Mouse (Mus musculus): ENCODE measurements around the gene Cox8b. TPM values are rescaled to one million over a fixed set of nuclear protein-coding genes. Genes with fewer than 3 reads are reported as not detected.
A peak's percentile ranks its signal among the peaks of the same experiment; 100 is the strongest.

Gene Cox8b
- polyA plus RNA-seq, 1 experiment = not detected

DNA sequence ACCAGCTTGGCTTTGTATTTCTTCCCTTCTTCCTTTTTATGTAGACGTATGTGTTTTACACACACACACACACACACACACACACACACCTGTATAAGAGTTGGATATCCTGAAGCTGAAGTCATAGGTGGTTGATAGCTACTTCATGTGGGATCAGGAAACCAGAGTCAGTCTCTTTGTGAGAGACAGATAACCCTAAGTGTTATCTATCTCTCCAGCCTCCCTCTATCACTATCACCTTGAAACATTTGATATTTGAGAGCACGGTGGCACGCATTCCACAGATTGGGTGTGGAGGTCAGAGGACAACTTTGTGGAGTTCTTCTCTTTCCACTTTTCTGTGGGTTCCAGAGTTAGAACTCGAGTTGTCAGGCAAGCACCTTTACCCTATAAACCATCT is 19.7 kb upstream of the Cox8b start:
- Histone ChIP-seq H3K27me3 (ENCODE audit: control insufficient read depth, insufficient read depth, low read length) (peaks cover 13% of the 10 kb centered on the region), H3K27ac (ENCODE audit: insufficient read depth, low read length) (no peak overlapping the region), H3K36me3 (ENCODE audit: control insufficient read depth, insufficient read depth, low read length) (no peaks in the 10 kb centered on the region), H3K4me3 (ENCODE audit: extremely low read depth, insufficient read depth, insufficient read length) (no peak overlapping the region), H3K4me1 (ENCODE audit: control insufficient read depth, insufficient read depth, insufficient read length) (peaks cover 4% of the 10 kb centered on the region; the same call in 1 of the 2 replicates)
- DNase-seq (ENCODE audit: low read depth in 1 of 2, low spot score in 2 of 2) = no peak
- TF ChIP-seq CTCF (IDR thresholded peaks at IDR 0.05; ENCODE audit: extremely low read depth, insufficient read depth, insufficient read length, insufficient replicate concordance) (no peak), POLR2A (IDR thresholded peaks at IDR 0.05; ENCODE audit: low read depth, low read length) (no peak)
- WGBS = 77% methylated on average over 4 of the region's 4 CpGs

DNA sequence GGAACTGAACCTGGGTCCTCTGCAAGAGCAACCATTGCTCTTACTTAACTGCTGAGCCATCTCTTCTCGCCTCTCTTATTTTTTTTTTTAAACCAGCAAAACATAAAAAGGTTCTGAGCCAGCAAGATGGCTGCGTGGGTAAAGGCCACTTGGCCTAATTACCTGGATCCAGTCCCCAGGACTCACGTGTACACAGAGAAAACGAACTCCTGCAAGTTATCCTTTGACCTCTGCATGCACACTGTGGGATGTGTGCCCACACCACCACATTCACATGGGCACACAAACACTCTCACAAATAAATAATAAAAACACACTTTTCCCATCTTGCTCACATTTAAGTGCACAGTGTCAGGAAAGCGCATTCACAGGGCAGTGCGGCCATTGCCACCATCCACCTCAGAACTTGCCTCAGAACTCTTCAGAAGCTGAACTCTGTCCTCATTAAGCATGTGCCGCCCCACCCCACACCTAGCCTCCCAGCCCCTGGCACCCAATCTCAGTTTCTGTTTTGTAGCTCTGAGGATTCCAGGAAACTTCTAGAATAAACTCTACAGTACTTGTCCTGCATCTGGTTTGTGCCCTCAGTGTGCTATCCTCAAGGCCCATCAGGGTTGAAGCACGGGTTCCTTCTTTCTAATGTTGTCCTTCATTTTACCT is 13.9 kb upstream of the Cox8b start:
- TF ChIP-seq CTCF (IDR thresholded peaks at IDR 0.05; ENCODE audit: extremely low read depth, insufficient read depth, insufficient read length, insufficient replicate concordance) = no peak
- TF ChIP-seq POLR2A (IDR thresholded peaks at IDR 0.05; ENCODE audit: low read depth, low read length) = no peak
- Histone ChIP-seq H3K27ac (ENCODE audit: insufficient read depth, low read length) (no peak overlapping the region), H3K4me1 (ENCODE audit: control insufficient read depth, insufficient read depth, insufficient read length) (no peaks in the 10 kb centered on the region), H3K27me3 (ENCODE audit: control insufficient read depth, insufficient read depth, low read length) (no peaks in the 10 kb centered on the region), H3K4me3 (ENCODE audit: extremely low read depth, insufficient read depth, insufficient read length) (no peak overlapping the region), H3K36me3 (ENCODE audit: control insufficient read depth, insufficient read depth, low read length) (no peaks in the 10 kb centered on the region)
- 90% methylated on average over 8 of the region's 8 CpGs for WGBS
- no peak for DNase-seq (ENCODE audit: low read depth in 1 of 2, low spot score in 2 of 2)

DNA sequence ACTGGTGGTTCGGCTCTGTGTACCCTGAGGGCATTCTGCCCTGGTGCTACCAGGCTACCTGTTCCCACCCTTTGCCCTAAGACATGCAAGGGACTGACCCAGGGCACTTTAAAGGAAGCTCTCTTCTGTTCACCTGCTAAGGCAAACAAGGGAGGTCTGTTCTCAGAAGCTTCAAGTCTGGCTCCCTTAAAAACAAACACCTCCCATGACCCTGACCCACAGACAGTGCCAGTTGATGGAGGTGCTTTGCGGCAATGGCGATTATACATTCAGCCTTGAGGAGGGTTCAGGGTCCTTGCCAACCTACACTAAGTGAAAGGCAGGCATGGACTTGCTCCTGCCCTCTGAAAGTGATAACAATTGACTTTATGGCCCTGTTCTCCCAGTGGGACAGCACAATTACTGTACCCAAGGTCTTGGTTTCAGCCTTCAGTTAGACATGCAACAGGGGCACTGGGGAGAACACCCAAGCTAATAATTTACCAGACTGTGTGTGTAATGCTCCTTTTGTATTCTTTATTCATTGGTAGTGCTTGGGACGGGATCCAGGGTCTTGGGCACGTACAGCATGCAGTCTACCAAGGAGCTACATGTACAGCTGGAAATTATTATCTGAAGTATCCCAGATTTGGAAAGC is 12.7 kb upstream of the Cox8b start:
- Histone ChIP-seq H3K4me3 (ENCODE audit: extremely low read depth, insufficient read depth, insufficient read length) (no peak overlapping the region), H3K27ac (ENCODE audit: insufficient read depth, low read length) (no peak overlapping the region), H3K27me3 (ENCODE audit: control insufficient read depth, insufficient read depth, low read length) (no peaks in the 10 kb centered on the region), H3K36me3 (ENCODE audit: control insufficient read depth, insufficient read depth, low read length) (no peaks in the 10 kb centered on the region), H3K4me1 (ENCODE audit: control insufficient read depth, insufficient read depth, insufficient read length) (no peaks in the 10 kb centered on the region)
- no peak for DNase-seq (ENCODE audit: low read depth in 1 of 2, low spot score in 2 of 2)
- WGBS = 89% methylated on average over 5 of the region's 5 CpGs
- no peak for TF ChIP-seq CTCF (IDR thresholded peaks at IDR 0.05; ENCODE audit: extremely low read depth, insufficient read depth, insufficient read length, insufficient replicate concordance)
- no peak for TF ChIP-seq POLR2A (IDR thresholded peaks at IDR 0.05; ENCODE audit: low read depth, low read length)

DNA sequence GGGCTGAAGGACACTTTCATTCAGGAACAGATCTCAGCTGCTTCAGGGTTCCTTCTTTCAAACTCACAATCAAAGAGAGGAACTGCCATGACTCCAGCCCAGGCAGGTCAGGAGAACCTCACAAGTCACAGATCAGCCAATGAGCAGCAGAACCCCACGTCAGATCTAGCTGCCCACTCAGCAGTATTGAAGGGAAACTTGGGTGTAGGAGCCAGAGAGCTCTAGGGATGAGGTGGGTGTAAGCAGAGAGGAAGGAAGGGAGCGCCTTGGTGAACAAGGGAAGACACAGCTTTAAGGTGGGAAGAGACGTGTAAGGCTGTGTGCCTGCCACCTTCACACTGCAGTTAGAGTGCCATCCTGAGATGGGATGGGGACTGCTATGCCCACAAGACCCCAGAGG is 12.0 kb upstream of the Cox8b start:
- Histone ChIP-seq H3K4me1 (ENCODE audit: control insufficient read depth, insufficient read depth, insufficient read length) (no peaks in the 10 kb centered on the region), H3K27ac (ENCODE audit: insufficient read depth, low read length) (no peak overlapping the region), H3K4me3 (ENCODE audit: extremely low read depth, insufficient read depth, insufficient read length) (no peak overlapping the region), H3K36me3 (ENCODE audit: control insufficient read depth, insufficient read depth, low read length) (no peaks in the 10 kb centered on the region), H3K27me3 (ENCODE audit: control insufficient read depth, insufficient read depth, low read length) (no peaks in the 10 kb centered on the region)
- TF ChIP-seq POLR2A (IDR thresholded peaks at IDR 0.05; ENCODE audit: low read depth, low read length) = no peak
- TF ChIP-seq CTCF (IDR thresholded peaks at IDR 0.05; ENCODE audit: extremely low read depth, insufficient read depth, insufficient read length, insufficient replicate concordance) = no peak
- 52% methylated on average over 3 of the region's 3 CpGs for WGBS
- DNase-seq (ENCODE audit: low read depth in 1 of 2, low spot score in 2 of 2) = no peak

DNA sequence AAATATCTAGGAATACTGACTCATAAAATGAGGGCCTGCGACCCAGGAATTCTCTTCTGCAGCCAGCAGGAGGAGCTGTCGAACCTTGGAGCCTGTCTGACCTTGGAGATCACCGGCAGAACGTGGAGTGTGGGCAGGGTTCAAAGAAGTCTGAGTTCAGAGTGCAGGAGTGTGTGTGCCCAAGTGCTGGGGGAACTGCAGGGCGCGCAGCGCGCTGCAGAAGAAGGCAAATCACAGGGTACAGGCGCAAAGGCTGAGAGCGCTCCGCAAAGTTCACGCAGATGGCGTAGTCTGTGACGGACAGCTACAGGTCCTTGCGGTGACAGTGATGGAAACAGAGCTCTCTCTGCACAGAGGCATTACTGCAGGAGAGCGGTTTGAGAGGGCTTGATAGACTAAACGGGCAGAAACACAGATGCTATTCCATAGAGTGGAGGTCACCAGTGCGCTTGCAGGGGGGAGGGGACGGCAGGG is 8.4 kb upstream of the Cox8b start:
- H3K27ac ChIP-seq (ENCODE audit: insufficient read depth, low read length) = no peak overlapping the region
- 5% methylated on average over 19 of the region's 19 CpGs for WGBS
- DNase-seq (ENCODE audit: low read depth in 1 of 2, low spot score in 2 of 2) = peak; percentile 34 to 62

DNA sequence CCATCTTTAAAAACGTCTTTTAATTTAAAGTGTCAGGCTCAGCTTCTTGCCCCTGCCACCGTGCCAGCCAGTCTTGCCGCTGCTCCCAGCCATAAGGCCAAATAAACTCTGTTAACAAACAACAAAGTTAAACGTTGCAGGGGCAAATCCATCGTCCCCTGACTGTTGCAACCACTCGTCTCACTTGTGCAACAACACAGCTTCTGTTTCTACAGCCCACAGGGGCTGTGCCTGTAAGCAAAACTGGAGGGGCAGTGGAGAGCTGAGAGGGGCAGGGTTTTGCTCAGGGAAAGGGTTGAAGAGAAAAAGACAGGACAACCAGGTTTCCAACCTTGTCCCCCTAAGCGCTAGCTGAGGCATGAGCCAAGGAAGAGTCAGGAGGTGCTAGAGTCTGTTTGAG is 7.9 kb upstream of the Cox8b start:
- H3K4me3 ChIP-seq (ENCODE audit: extremely low read depth, insufficient read depth, insufficient read length) = no peak overlapping the region
- no peak overlapping the region for H3K27ac ChIP-seq (ENCODE audit: insufficient read depth, low read length)
- H3K36me3 ChIP-seq (ENCODE audit: control insufficient read depth, insufficient read depth, low read length) = no peaks in the 10 kb centered on the region
- H3K4me1 ChIP-seq (ENCODE audit: control insufficient read depth, insufficient read depth, insufficient read length) = no peaks in the 10 kb centered on the region
- TF ChIP-seq POLR2A (IDR thresholded peaks at IDR 0.05; ENCODE audit: low read depth, low read length) (no peak), CTCF (IDR thresholded peaks at IDR 0.05; ENCODE audit: extremely low read depth, insufficient read depth, insufficient read length, insufficient replicate concordance) (no peak)
- 67% methylated on average over 7 of the region's 7 CpGs for WGBS
- DNase-seq (ENCODE audit: low read depth in 1 of 2, low spot score in 2 of 2) = no peak
- no peaks in the 10 kb centered on the region for H3K27me3 ChIP-seq (ENCODE audit: control insufficient read depth, insufficient read depth, low read length)

More for the DNA sequence above, 8.4 kb upstream of the Cox8b start:
- no peaks in the 10 kb centered on the region for H3K27me3 ChIP-seq (ENCODE audit: control insufficient read depth, insufficient read depth, low read length)
- H3K4me1 ChIP-seq (ENCODE audit: control insufficient read depth, insufficient read depth, insufficient read length) = no peaks in the 10 kb centered on the region
- H3K4me3 ChIP-seq (ENCODE audit: extremely low read depth, insufficient read depth, insufficient read length) = peak overlapping the region; percentile 28; the same call in 1 of the 2 replicates
- TF ChIP-seq POLR2A (IDR thresholded peaks at IDR 0.05; ENCODE audit: low read depth, low read length) (no peak), CTCF (IDR thresholded peaks at IDR 0.05; ENCODE audit: extremely low read depth, insufficient read depth, insufficient read length, insufficient replicate concordance) (peak; percentile 80; the same call in 1 of the 2 replicates)
- H3K36me3 ChIP-seq (ENCODE audit: control insufficient read depth, insufficient read depth, low read length) = no peaks in the 10 kb centered on the region

DNA sequence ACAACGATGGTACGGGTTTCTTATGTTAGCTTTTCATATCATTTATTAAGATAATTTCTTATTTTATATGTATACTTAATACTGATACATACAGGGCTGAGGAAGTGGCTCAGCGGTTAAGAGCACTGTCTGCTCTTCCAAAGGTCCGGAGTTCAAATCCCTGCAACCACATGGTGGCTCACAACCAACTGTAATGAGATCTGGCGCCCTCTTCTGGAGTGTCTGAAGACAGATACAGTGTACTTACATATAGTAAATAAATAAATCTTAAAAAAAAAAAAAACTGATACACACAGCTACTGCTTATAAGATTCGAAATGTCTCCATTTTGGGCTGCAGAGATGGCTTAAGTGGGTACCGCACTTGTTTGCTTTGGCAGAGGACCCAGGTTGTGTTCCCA is 7.5 kb upstream of the Cox8b start:
- H3K27ac ChIP-seq (ENCODE audit: insufficient read depth, low read length) = no peak overlapping the region
- DNase-seq (ENCODE audit: low read depth in 1 of 2, low spot score in 2 of 2) = no peak
- no peaks in the 10 kb centered on the region for H3K27me3 ChIP-seq (ENCODE audit: control insufficient read depth, insufficient read depth, low read length)
- H3K36me3 ChIP-seq (ENCODE audit: control insufficient read depth, insufficient read depth, low read length) = no peaks in the 10 kb centered on the region
- TF ChIP-seq CTCF (IDR thresholded peaks at IDR 0.05; ENCODE audit: extremely low read depth, insufficient read depth, insufficient read length, insufficient replicate concordance) (no peak), POLR2A (IDR thresholded peaks at IDR 0.05; ENCODE audit: low read depth, low read length) (no peak)
- WGBS = 84% methylated on average over 7 of the region's 7 CpGs
- H3K4me3 ChIP-seq (ENCODE audit: extremely low read depth, insufficient read depth, insufficient read length) = no peak overlapping the region
- H3K4me1 ChIP-seq (ENCODE audit: control insufficient read depth, insufficient read depth, insufficient read length) = no peaks in the 10 kb centered on the region

Measured in spleen, adult 2 months (tissue).